Mouse (Mus musculus) hindbrain, embryonic 13.5 days (tissue): Measurements from ENCODE around the gene 3110040M04Rik. TPM values are rescaled to one million over a fixed set of nuclear protein-coding genes. Genes with fewer than 3 reads are reported as not detected.
"Not testable (repeated sequence)": the region's sequence is repeated elsewhere in the genome, so short reads cannot be mapped to it uniquely, and the experiment has no call there.

Experiments used
- ATAC-seq: fragments of 200-750 bp; cut with Nextera tagmentation; 2 replicates; pipeline ENCODE4 v1.8.0; 2017; ENCODE audit warnings: moderate TSS enrichment; ENCODE audit not compliant: low FRiP score
- H3K27ac ChIP-seq: fragments of 300-500 bp; sonication (generic); 2 replicates; pipeline ENCODE4 v1.5.1; 2015; ENCODE audit warnings: inconsistent platforms, mild to moderate bottlenecking, moderate library complexity
- H3K27me3 ChIP-seq: fragments of 300-500 bp; sonication (generic); 2 replicates; pipeline ENCODE4 v1.6.1; 2015; ENCODE audit warnings: mild to moderate bottlenecking, inconsistent platforms
- H3K36me3 ChIP-seq: fragments of 300-500 bp; sonication (generic); 2 replicates; pipeline ENCODE4 v1.6.1; 2015; ENCODE audit warnings: mild to moderate bottlenecking, inconsistent platforms
- H3K4me1 ChIP-seq: fragments of 300-500 bp; sonication (generic); replicated peaks from 2 replicates; pipeline ENCODE4 v1.6.1; 2015; ENCODE audit warnings: inconsistent platforms
- H3K4me2 ChIP-seq: fragments of 300-500 bp; sonication (generic); 2 replicates; pipeline ENCODE4 v1.6.1; 2015; ENCODE audit warnings: inconsistent platforms, mild to moderate bottlenecking, moderate library complexity
- H3K4me3 ChIP-seq: fragments of 300-500 bp; sonication (generic); 2 replicates; pipeline ENCODE4 v1.5.1; 2015; ENCODE audit warnings: mild to moderate bottlenecking, inconsistent platforms
- H3K9ac ChIP-seq: fragments of 300-500 bp; sonication (generic); 2 replicates; pipeline ENCODE4 v1.6.1; 2015; ENCODE audit warnings: mild to moderate bottlenecking, inconsistent platforms
- H3K9me3 ChIP-seq: fragments of 300-500 bp; sonication (generic); 2 replicates; pipeline ENCODE4 v1.6.1; 2016; ENCODE audit warnings: inconsistent platforms
- WGBS: fragments of 180-500 bp; shearing (Covaris S2); methylation state at CpG from one replicate; pipeline ENCODE4 v1.1.7; 2015; 5-methylcytosine and 5-hydroxymethylcytosine counted together
- polyA plus RNA-seq: library from polyadenylated mRNA; unstranded; fragments of >200 nt; fragmentation: Nextera tagmentation; extraction: Ambion mirVana; gene quantifications from 2 replicates; pipeline ENCODE4 v1.2.1, GENCODE M21; 2015

The 3110040M04Rik gene
- polyA plus RNA-seq = not detected in 2 replicates

- ATAC-seq, H3K27ac ChIP-seq, H3K36me3 ChIP-seq, H3K9ac ChIP-seq, H3K4me1 ChIP-seq, H3K27me3 ChIP-seq, H3K4me2 ChIP-seq, H3K4me3 ChIP-seq, H3K9me3 ChIP-seq: not testable (repeated sequence)
- no CpG with 5 or more reads among the region's 6 CpGs for WGBS
These were observed at the start of gene 3110040M04Rik for GRCm38 (mm10) chr1:151203818-151204217. 3110040M04Rik (plus strand) TSS chr1:151204121.

DNA sequence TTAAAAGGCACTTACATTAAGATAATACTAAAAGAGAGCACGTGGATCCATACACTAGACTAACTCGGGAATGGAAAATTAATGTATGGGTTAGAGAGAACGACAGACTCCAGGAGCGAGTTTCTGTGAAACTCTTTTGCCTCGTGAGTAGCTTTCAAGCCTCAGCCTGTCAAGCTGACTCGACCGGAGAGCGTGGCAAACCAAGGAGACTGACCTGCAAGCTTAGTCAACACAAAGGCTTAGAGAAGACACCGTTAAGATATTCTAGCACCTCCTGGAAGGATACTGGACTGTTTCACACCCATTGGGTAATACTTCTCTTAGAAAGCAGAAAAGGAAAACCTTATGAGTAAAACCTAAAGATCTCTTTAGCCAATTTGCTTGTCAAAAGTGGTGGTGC lies 49.8 kb upstream of the 3110040M04Rik start:
- not testable (repeated sequence) for H3K36me3 ChIP-seq, H3K9ac ChIP-seq, ATAC-seq, H3K4me1 ChIP-seq, H3K4me2 ChIP-seq, H3K27ac ChIP-seq, H3K4me3 ChIP-seq, H3K9me3 ChIP-seq, H3K27me3 ChIP-seq
- 95% methylated on average over 9 of the region's 9 CpGs for WGBS

- peaks cover 12% of the 10 kb centered on the region for H3K4me1 ChIP-seq
- H3K9ac ChIP-seq = no peak overlapping the region
- H3K4me2 ChIP-seq = no peak overlapping the region
- H3K9me3 ChIP-seq = no peaks in the 10 kb centered on the region
- whole genome bisulfite sequencing = 85% methylated on average over 3 of the region's 3 CpGs
- H3K27me3 ChIP-seq = no peaks in the 10 kb centered on the region
- no peak overlapping the region for H3K4me3 ChIP-seq
- no peak for ATAC-seq
- no peaks in the 10 kb centered on the region for H3K36me3 ChIP-seq
- no peak overlapping the region for H3K27ac ChIP-seq
These were observed 47.8 kb upstream of the 3110040M04Rik start for GRCm38 (mm10) chr1:151156129-151156528.

- no peak for ATAC-seq
- H3K27me3 ChIP-seq = no peaks in the 10 kb centered on the region
- H3K9ac ChIP-seq = no peak overlapping the region
- H3K9me3 ChIP-seq = no peaks in the 10 kb centered on the region
- H3K36me3 ChIP-seq = no peaks in the 10 kb centered on the region
- no peak overlapping the region for H3K4me2 ChIP-seq
- peaks cover 12% of the 10 kb centered on the region for H3K4me1 ChIP-seq
- no peak overlapping the region for H3K4me3 ChIP-seq
- 84% methylated on average over 7 of the region's 7 CpGs for WGBS
- H3K27ac ChIP-seq = no peak overlapping the region
These were observed 46.9 kb upstream of the 3110040M04Rik start for GRCm38 (mm10) chr1:151156777-151157632.

DNA sequence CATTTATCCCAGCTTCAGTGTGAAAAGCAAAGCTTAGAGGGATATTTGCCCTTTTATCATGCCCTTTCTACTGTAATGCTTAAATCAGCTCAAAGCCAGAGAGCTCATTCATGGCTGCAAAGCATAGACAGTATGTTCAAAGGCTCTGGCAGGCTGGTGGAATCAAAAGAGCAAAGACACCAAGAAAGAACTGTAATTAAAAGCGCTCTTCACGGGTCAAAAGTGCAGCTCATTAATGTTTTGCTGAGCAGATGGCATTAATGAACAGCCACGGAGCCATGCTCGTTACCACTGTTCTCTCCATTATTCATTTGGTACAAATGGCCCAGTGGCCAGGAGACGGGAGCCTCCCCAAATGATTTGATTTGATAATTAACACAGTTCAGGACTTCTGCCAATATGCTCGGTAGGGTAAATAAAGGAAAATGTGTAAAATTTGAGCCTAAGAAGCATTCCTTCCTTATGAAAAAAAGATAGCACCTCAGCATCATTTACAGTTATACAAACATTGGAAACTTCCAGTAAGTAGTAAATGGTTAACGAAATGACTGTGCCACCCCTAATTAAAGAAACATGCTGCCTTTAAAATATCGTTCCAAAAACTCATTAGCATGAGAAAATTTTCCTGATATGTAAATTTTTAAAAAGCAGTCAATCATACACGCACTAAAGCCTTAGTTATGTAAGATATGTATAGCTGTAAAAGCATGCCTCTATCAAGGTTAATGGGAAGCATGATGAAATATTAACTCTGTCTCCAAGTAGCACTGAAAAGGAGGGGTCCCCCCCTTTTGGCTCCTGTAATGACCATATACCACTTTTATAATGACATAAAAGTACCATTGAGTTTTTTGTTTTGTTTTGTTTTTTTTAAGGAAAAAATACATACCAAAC lies 45.7 kb upstream of the 3110040M04Rik start:
- Histone ChIP-seq H3K4me2 (no peak overlapping the region), H3K9me3 (no peaks in the 10 kb centered on the region), H3K27ac (0 out of 2 replicates have a peak overlapping the region, but pooled peaks have one; percentile 40), H3K4me3 (no peak overlapping the region), H3K9ac (no peak overlapping the region), H3K4me1 (peaks cover 12% of the 10 kb centered on the region), H3K27me3 (no peaks in the 10 kb centered on the region), H3K36me3 (no peaks in the 10 kb centered on the region)
- ATAC-seq = peak; percentile 75
- WGBS = 27% methylated on average over 9 of the region's 9 CpGs

DNA sequence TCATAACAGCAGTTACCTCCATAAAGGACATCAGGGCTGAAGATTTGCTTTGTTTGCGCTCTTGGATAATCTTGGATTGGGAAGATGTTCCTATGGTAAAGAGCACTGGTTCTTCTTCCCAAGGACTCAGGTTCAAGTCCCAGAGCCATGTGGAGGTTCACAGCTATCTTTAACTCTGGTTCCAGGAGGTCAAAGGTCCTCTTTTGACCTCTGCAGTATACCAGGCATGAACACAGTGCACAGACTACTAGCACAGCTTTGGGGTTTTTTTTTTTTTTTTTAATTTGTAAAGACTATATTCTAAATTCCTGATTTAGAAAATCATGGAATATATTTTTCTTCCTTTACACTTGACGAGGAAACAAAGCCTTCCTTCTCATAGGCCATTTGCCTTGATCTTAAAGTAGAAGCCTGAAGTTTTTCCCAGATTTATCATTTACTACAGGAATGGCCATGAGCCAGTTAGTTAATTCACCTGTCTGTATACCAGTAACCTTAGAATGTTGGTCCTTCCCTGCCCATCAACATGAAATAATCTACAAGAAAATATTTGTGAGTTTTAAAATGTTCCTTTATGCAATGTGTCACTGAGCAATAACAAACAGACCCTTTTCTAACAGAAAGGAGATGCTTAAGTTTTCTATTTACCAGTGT lies 44.9 kb upstream of the 3110040M04Rik start:
- Histone ChIP-seq H3K9ac (no peak overlapping the region), H3K4me2 (no peak overlapping the region), H3K36me3 (no peaks in the 10 kb centered on the region), H3K4me3 (no peak overlapping the region), H3K27ac (no peak overlapping the region), H3K9me3 (no peaks in the 10 kb centered on the region), H3K4me1 (peaks cover 12% of the 10 kb centered on the region), H3K27me3 (no peaks in the 10 kb centered on the region)
- ATAC-seq = no peak
- 86% methylated on average over 2 of the region's 2 CpGs for WGBS

DNA sequence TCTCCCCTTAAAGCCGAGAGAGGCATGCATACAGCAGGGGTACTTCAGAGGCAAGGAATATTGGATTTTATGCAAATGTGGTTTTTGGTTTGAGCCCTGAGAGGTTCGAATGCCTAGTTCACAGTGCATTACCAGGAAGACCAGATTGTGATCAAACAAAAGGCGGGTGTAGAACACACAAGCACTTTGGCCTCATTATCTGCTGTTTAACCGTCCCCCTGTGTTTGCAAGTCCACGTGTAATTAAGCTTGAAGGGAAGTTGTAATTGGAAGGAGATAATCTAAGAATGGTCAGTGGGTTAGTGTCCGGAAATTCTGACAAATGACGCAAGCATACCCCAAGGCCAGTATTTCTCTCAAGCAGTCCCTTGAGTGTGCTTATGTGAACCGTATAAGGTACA lies 37.9 kb upstream of the 3110040M04Rik start:
- H3K4me2 ChIP-seq = no peak overlapping the region
- WGBS = 32% methylated on average over 8 of the region's 8 CpGs
- H3K9ac ChIP-seq = no peak overlapping the region
- H3K4me1 ChIP-seq = peaks cover 15% of the 10 kb centered on the region
- no peaks in the 10 kb centered on the region for H3K9me3 ChIP-seq
- no peak for ATAC-seq
- H3K4me3 ChIP-seq = no peak overlapping the region
- no peaks in the 10 kb centered on the region; the same call in 1 of the 2 replicates for H3K27me3 ChIP-seq
- H3K36me3 ChIP-seq = no peaks in the 10 kb centered on the region
- no peak overlapping the region for H3K27ac ChIP-seq

DNA sequence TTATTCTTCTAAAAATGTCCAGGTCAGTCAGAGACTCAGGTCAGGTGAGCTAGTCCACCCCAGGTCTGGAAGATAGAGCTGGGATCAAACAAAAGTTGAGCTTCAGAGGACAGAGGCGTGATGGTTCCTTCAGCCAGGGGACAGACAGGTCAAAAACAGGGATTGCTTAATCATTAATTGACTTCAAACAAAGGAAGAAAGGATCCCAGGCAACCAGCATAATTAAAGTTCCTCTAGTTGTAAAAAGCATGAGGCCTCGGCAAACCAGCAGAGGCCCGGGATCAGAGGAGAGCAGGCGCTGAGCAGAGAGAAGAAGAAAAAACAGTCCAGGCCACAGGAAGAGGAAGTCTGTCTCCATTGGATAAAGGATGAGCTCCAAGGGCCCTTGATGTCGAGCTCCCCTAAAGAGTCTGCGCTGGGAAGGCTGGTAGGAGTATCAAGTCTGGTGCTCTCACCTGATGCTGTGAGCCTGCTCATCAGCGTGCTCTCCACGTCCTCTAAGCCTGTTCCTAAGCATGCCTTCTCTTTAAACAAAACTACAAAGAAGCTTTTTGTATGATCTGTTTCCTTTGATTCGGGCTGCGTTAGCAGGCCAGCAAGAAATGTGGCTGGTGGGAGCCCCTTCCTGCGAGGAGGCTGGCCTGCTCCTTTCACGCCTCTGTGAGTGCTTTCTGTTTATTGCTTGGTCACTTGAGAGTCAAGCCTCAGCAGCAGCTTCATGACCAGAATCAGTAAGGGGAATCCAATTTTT lies 36.4 kb upstream of the 3110040M04Rik start:
- Histone ChIP-seq H3K4me1 (peaks cover 15% of the 10 kb centered on the region), H3K27ac (0 out of 2 replicates have a peak overlapping the region, but pooled peaks have one; percentile 13), H3K27me3 (no peaks in the 10 kb centered on the region; the same call in 1 of the 2 replicates), H3K4me2 (no peak overlapping the region), H3K9me3 (no peaks in the 10 kb centered on the region), H3K9ac (no peak overlapping the region), H3K4me3 (no peak overlapping the region), H3K36me3 (no peaks in the 10 kb centered on the region)
- 16% methylated on average over 12 of the region's 12 CpGs for WGBS
- peak; percentile 70 for ATAC-seq

GRCm38 (mm10) chr1:151168637-151169036 lies 35.3 kb upstream of the 3110040M04Rik start:
- ATAC-seq = no peak
- no peaks in the 10 kb centered on the region for H3K36me3 ChIP-seq
- H3K4me2 ChIP-seq = no peak overlapping the region
- no peak overlapping the region for H3K9ac ChIP-seq
- H3K9me3 ChIP-seq = no peaks in the 10 kb centered on the region
- H3K4me3 ChIP-seq = no peak overlapping the region
- H3K4me1 ChIP-seq = peaks cover 15% of the 10 kb centered on the region
- no peak overlapping the region for H3K27ac ChIP-seq
- H3K27me3 ChIP-seq = no peaks in the 10 kb centered on the region; the same call in 1 of the 2 replicates
- 71% methylated on average over 3 of the region's 3 CpGs for WGBS

DNA sequence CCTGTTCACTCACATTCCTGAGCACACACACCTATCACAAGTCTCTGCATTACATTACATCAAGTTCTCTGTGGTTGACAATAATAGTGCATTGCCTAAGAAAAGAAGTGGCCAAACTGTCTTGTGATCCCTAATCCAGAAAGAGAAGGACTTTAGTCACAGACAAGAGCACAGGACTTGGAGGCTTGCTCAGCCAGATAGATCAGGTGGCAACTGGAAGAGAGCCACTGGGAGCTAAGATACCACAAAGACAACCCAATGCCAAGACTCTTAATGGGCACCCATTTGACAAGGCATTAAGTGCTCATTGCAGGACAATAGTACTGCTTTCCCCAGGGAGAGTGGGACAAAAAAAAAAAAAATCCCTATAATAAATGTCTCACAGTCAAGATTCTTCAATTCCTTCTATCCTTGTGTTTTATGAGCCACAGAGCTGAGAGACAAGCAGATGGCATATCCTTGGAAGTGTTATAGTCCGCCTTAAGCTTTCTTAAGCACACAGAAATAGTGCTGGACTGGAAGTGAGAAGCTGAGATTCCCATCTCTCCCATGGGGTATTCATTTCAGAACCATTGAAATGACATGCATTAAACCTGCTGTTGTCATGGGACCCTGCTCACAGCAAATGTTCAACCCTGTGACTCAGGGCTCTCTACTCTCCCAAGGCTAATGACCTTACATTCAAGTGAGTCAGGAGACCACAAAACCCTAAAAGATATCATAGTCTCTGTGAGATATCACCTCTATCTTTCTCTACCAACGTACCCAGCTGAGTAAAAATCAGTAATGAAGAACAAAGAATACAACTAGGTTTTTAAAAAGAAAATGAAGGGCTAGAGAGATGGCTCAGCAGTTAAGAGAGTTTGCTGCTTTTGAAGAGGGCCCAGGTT lies 32.1 kb upstream of the 3110040M04Rik start:
- WGBS = 83% methylated on average over 2 of the region's 2 CpGs
- Histone ChIP-seq H3K4me3 (no peak overlapping the region), H3K4me1 (peaks cover 12% of the 10 kb centered on the region), H3K9ac (no peak overlapping the region), H3K4me2 (no peak overlapping the region), H3K27ac (no peak overlapping the region), H3K27me3 (no peaks in the 10 kb centered on the region), H3K9me3 (no peaks in the 10 kb centered on the region), H3K36me3 (no peaks in the 10 kb centered on the region)
- no peak for ATAC-seq
